Mouse (Mus musculus): ENCODE data around the gene Nsl1.

GRCm38 (mm10) chr1:191124288-191124687 lies 61.5 kb downstream of the Nsl1 start:
- TF ChIP-seq CTCF (IDR thresholded peaks at IDR 0.05; ENCODE audit: insufficient read depth, low read length) (no peak), POLR2A (IDR thresholded peaks at IDR 0.05; ENCODE audit: borderline replicate concordance, extremely low read depth, low read depth, low read length) (no peak)
